Mouse (Mus musculus): ENCODE results near the gene Adra2c. TPM values are rescaled to one million over a fixed set of nuclear protein-coding genes. Genes with fewer than 3 reads are reported as not detected.

Gene Adra2c
- total RNA-seq (2014; fragmentation: Nextera tagmentation) (not detected in 2 replicates), total RNA-seq (2017) (not detected in 2 replicates)

- ATAC-seq (replicated peaks; ENCODE audit: low FRiP score, low TSS enrichment, poor library complexity, severe bottlenecking): no peak
Measured at GRCm38 (mm10) chr5:35278019-35278418, at the start of gene Adra2c. Gene Adra2c (plus strand): TSS chr5:35278319.

GRCm38 (mm10) chr5:35233142-35233541, 45.0 kb upstream of the Adra2c start:
- no peak for ATAC-seq (replicated peaks; ENCODE audit: low FRiP score, low TSS enrichment, poor library complexity, severe bottlenecking)

GRCm38 (mm10) chr5:35237757-35238156, 40.4 kb upstream of the Adra2c start:
- ATAC-seq (replicated peaks; ENCODE audit: low FRiP score, low TSS enrichment, poor library complexity, severe bottlenecking): no peak

GRCm38 (mm10) chr5:35238627-35239026, 39.5 kb upstream of the Adra2c start:
- ATAC-seq (replicated peaks; ENCODE audit: low FRiP score, low TSS enrichment, poor library complexity, severe bottlenecking): no peak

- ATAC-seq (replicated peaks; ENCODE audit: low FRiP score, low TSS enrichment, poor library complexity, severe bottlenecking): no peak
Measured at GRCm38 (mm10) chr5:35241556-35241955, 36.6 kb upstream of the Adra2c start.

GRCm38 (mm10) chr5:35244204-35244603, 33.9 kb upstream of the Adra2c start:
- no peak for ATAC-seq (replicated peaks; ENCODE audit: low FRiP score, low TSS enrichment, poor library complexity, severe bottlenecking)

GRCm38 (mm10) chr5:35245555-35246273, 32.4 kb upstream of the Adra2c start:
- no peak for ATAC-seq (replicated peaks; ENCODE audit: low FRiP score, low TSS enrichment, poor library complexity, severe bottlenecking)

GRCm38 (mm10) chr5:35254964-35255716, 23.0 kb upstream of the Adra2c start:
- no peak for ATAC-seq (replicated peaks; ENCODE audit: low FRiP score, low TSS enrichment, poor library complexity, severe bottlenecking)

- no peak for ATAC-seq (replicated peaks; ENCODE audit: low FRiP score, low TSS enrichment, poor library complexity, severe bottlenecking)
Measured at GRCm38 (mm10) chr5:35263716-35264115, 14.4 kb upstream of the Adra2c start.

- no peak for ATAC-seq (replicated peaks; ENCODE audit: low FRiP score, low TSS enrichment, poor library complexity, severe bottlenecking)
Measured at GRCm38 (mm10) chr5:35267486-35267885, 10.6 kb upstream of the Adra2c start.

GRCm38 (mm10) chr5:35275356-35275755, 2.8 kb upstream of the Adra2c start:
- ATAC-seq (replicated peaks; ENCODE audit: low FRiP score, low TSS enrichment, poor library complexity, severe bottlenecking): no peak

GRCm38 (mm10) chr5:35278741-35279695, 899 bp downstream of the Adra2c start:
- ATAC-seq (replicated peaks; ENCODE audit: low FRiP score, low TSS enrichment, poor library complexity, severe bottlenecking): no peak

- ATAC-seq (replicated peaks; ENCODE audit: low FRiP score, low TSS enrichment, poor library complexity, severe bottlenecking): no peak
Measured at GRCm38 (mm10) chr5:35279696-35280001, 1.5 kb downstream of the Adra2c start.

GRCm38 (mm10) chr5:35280002-35280782, 2.1 kb downstream of the Adra2c start:
- no peak for ATAC-seq (replicated peaks; ENCODE audit: low FRiP score, low TSS enrichment, poor library complexity, severe bottlenecking)

- no peak for ATAC-seq (replicated peaks; ENCODE audit: low FRiP score, low TSS enrichment, poor library complexity, severe bottlenecking)
Measured at GRCm38 (mm10) chr5:35280783-35281165, 2.7 kb downstream of the Adra2c start.

GRCm38 (mm10) chr5:35285281-35285680, 7.2 kb downstream of the Adra2c start:
- no peak for ATAC-seq (replicated peaks; ENCODE audit: low FRiP score, low TSS enrichment, poor library complexity, severe bottlenecking)

GRCm38 (mm10) chr5:35286190-35286589, 8.1 kb downstream of the Adra2c start:
- no peak for ATAC-seq (replicated peaks; ENCODE audit: low FRiP score, low TSS enrichment, poor library complexity, severe bottlenecking)

- ATAC-seq (replicated peaks; ENCODE audit: low FRiP score, low TSS enrichment, poor library complexity, severe bottlenecking): no peak
Measured at GRCm38 (mm10) chr5:35299621-35300020, 21.5 kb downstream of the Adra2c start.

- no peak for ATAC-seq (replicated peaks; ENCODE audit: low FRiP score, low TSS enrichment, poor library complexity, severe bottlenecking)
Measured at GRCm38 (mm10) chr5:35304191-35304590, 26.1 kb downstream of the Adra2c start.
